Mouse (Mus musculus) limb, embryonic 14.5 days (tissue): ENCODE results near the gene Snrpg. TPM values are rescaled to one million over a fixed set of nuclear protein-coding genes. Genes with fewer than 3 reads are reported as not detected.
"Not testable (repeated sequence)": the region's sequence is repeated elsewhere in the genome, so short reads cannot be mapped to it uniquely, and the experiment has no call there.

Experiments used
- ATAC-seq: fragments of 200-750 bp; cut with Nextera tagmentation; 2 replicates; pipeline ENCODE4 v1.8.0; 2017; ENCODE audit warnings: low read depth, moderate number of reproducible peaks, moderate TSS enrichment; ENCODE audit not compliant: low FRiP score
- DNase-seq: peaks from one replicate; pipeline ENCODE4 v3.0.0-alpha.2; 2015; ENCODE audit warnings: low spot score
- H3K27ac ChIP-seq: fragments of 300-500 bp; sonication (generic); replicated peaks from 2 replicates; pipeline ENCODE4 v1.5.1; 2014; ENCODE audit warnings: low read depth, mild to moderate bottlenecking, low read length, moderate library complexity, mixed read lengths
- H3K27me3 ChIP-seq: fragments of 300-500 bp; sonication (generic); 2 replicates; pipeline ENCODE4 v1.6.1; 2014; ENCODE audit warnings: low read length, mixed read lengths; ENCODE audit not compliant: control insufficient read depth, insufficient read depth
- H3K36me3 ChIP-seq: fragments of 300-500 bp; sonication (generic); 2 replicates; pipeline ENCODE4 v1.6.1; 2014; ENCODE audit warnings: mild to moderate bottlenecking, low read length, moderate library complexity, mixed read lengths; ENCODE audit not compliant: control insufficient read depth, insufficient read depth
- H3K4me1 ChIP-seq: fragments of 300-500 bp; sonication (generic); 2 replicates; pipeline ENCODE4 v1.6.1; 2014; ENCODE audit warnings: antibody characterized with exemption, low read length, mixed read lengths; ENCODE audit not compliant: control insufficient read depth, insufficient read depth
- H3K4me2 ChIP-seq: fragments of 300-500 bp; sonication (generic); replicated peaks from 2 replicates; pipeline ENCODE4 v1.6.1; 2014; ENCODE audit warnings: low read depth, mild to moderate bottlenecking, low read length, moderate library complexity; ENCODE audit not compliant: severe bottlenecking
- H3K4me3 ChIP-seq: fragments of 300-500 bp; sonication (generic); replicated peaks from 2 replicates; pipeline ENCODE4 v1.5.1; 2014; ENCODE audit warnings: low read length
- H3K9ac ChIP-seq: fragments of 300-500 bp; sonication (generic); 2 replicates; pipeline ENCODE4 v1.6.1; 2014; ENCODE audit warnings: mild to moderate bottlenecking, low read depth, low read length, moderate library complexity; ENCODE audit not compliant: severe bottlenecking
- H3K9me3 ChIP-seq: fragments of 300-500 bp; sonication (generic); 2 replicates; pipeline ENCODE4 v1.6.1; 2016; ENCODE audit warnings: low read length; ENCODE audit not compliant: control insufficient read depth
- POLR2A ChIP-seq: fragments of 200-500 bp; IDR thresholded peaks from 2 replicates; pipeline ENCODE4 v1.8.0; 2012; ENCODE audit warnings: inconsistent platforms, mild to moderate bottlenecking, moderate library complexity, borderline replicate concordance; ENCODE audit not compliant: insufficient read depth, insufficient read length; ENCODE audit errors: extremely low read depth
- WGBS: fragments of 180-500 bp; shearing (Covaris S2); extraction: QIAGEN DNeasy Blood & Tissue Kit; methylation state at CpG from one replicate; pipeline ENCODE4 v1.1.7; 2014; 5-methylcytosine and 5-hydroxymethylcytosine counted together
- polyA plus RNA-seq, 2 experiments: library from polyadenylated mRNA; depleted of rRNA in 1 of 2; stranded (reverse) in 1 of 2; unstranded in 1 of 2; fragments of >200 nt; fragmentation: Nextera tagmentation in 1 of 2; extraction: Ambion mirVana in 1 of 2; gene quantifications; 2 replicates each; pipeline versions ENCODE4 v1.2.1 to v1.2.3; 2012 to 2014

Snrpg gene
- polyA plus RNA-seq, 2 experiments: 632 to 684 TPM

GRCm38 (mm10) chr6:86378341-86378740 is 7.2 kb downstream of the Snrpg start:
- ATAC-seq: no peak
- Histone ChIP-seq H3K27me3 (no peaks in the 10 kb centered on the region), H3K36me3 (peaks cover 48% of the 10 kb centered on the region), H3K9me3 (no peaks in the 10 kb centered on the region), H3K4me2 (no peak overlapping the region), H3K27ac (no peak overlapping the region), H3K4me3 (no peak overlapping the region), H3K9ac (no peak overlapping the region), H3K4me1 (no peaks in the 10 kb centered on the region)
- no peak for TF ChIP-seq POLR2A
- DNase-seq: no peak
- WGBS: 88% methylated on average over 3 of the region's 3 CpGs

DNA sequence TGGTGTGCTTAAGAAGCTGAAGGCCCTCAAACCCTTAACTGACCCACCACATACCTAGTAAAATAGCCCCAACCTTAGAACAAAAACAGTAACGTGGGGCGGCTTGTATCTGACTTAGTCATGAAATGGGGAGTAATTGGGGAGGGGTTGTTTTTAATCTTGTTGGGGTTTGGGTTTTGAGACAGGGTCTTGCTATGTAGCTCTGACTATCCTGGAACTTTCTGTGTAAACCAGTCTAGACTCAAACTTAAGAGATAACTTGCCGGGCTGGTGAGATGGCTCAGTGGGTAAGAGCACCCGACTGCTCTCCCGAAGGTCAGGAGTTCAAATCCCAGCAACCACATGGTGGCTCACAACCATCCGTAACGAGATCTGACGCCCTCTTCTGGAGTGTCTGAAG is 9.0 kb downstream of the Snrpg start:
- not testable (repeated sequence) for H3K27ac ChIP-seq, H3K4me2 ChIP-seq, H3K9me3 ChIP-seq, H3K9ac ChIP-seq, ATAC-seq, H3K4me1 ChIP-seq, H3K27me3 ChIP-seq, DNase-seq, H3K4me3 ChIP-seq
- peaks cover 44% of the 10 kb centered on the region for H3K36me3 ChIP-seq
- WGBS: 80% methylated on average over 7 of the region's 8 CpGs

- H3K27ac ChIP-seq: no peak overlapping the region
- no peaks in the 10 kb centered on the region for H3K27me3 ChIP-seq
- ATAC-seq (no peak), DNase-seq (no peak)
- no peak overlapping the region for H3K9ac ChIP-seq
- no peak overlapping the region for H3K4me3 ChIP-seq
- TF ChIP-seq POLR2A: no peak
- no peaks in the 10 kb centered on the region for H3K4me1 ChIP-seq
- H3K36me3 ChIP-seq: peaks cover 41% of the 10 kb centered on the region
- H3K4me2 ChIP-seq: no peak overlapping the region
- no peaks in the 10 kb centered on the region for H3K9me3 ChIP-seq
Measured at GRCm38 (mm10) chr6:86382551-86382950, 11.4 kb downstream of the Snrpg start.

DNA sequence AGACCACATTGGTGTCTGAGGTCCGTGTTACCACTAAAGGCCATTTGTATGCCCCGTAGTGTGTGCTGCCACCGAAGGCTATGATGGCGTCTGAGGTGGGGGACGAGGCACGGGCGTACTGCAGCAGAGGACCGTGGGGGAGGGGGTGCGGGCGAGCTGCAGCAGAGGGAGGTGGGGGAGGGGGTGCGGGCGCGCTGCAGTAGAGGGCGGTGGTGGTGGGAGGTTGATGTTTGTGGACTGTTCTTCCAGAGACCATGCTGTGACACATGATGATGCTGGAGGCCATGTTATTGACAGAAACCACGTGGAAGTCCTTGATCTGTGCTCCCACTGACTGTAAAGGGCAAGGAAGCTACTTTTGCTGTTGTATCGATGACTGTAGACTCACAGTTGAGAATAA is 12.3 kb downstream of the Snrpg start:
- H3K9ac ChIP-seq: no peak overlapping the region
- H3K36me3 ChIP-seq: peaks cover 41% of the 10 kb centered on the region
- no peak overlapping the region for H3K27ac ChIP-seq
- no peak overlapping the region for H3K4me3 ChIP-seq
- H3K4me2 ChIP-seq: no peak overlapping the region
- 48% methylated on average over 16 of the region's 16 CpGs for WGBS
- DNase-seq (no peak), ATAC-seq (no peak)
- no peaks in the 10 kb centered on the region for H3K4me1 ChIP-seq
- TF ChIP-seq POLR2A: no peak
- H3K9me3 ChIP-seq: no peaks in the 10 kb centered on the region
- no peaks in the 10 kb centered on the region for H3K27me3 ChIP-seq

DNA sequence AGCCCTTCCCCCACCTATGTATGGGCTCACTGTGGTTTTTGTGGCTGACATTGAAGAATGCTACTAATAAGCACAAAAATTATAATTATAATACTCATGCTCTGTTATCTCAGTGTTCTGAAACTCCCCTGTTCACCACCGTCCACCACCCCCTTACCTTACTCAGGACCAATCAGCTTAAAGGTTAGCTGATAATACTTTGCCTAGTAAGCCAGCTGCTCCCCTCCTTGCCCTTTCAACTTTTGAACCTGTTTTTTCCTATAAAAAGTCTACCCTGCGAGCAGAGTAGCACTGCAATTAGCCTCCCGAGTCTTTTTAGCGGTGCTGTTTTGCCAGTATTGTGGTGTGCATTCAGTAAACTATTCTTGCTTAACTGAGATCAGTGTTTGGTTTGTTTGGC is 13.6 kb downstream of the Snrpg start:
- H3K4me3 ChIP-seq: no peak overlapping the region
- no peak overlapping the region for H3K9ac ChIP-seq
- H3K4me1 ChIP-seq: no peaks in the 10 kb centered on the region
- H3K4me2 ChIP-seq: no peak overlapping the region
- ATAC-seq (no peak), DNase-seq (no peak)
- peaks cover 41% of the 10 kb centered on the region for H3K36me3 ChIP-seq
- 48% methylated on average over 4 of the region's 4 CpGs for WGBS
- no peak overlapping the region for H3K27ac ChIP-seq
- no peak for TF ChIP-seq POLR2A
- H3K27me3 ChIP-seq: no peaks in the 10 kb centered on the region
- H3K9me3 ChIP-seq: no peaks in the 10 kb centered on the region
